Mouse (Mus musculus): ENCODE measurements around the gene Prok1. TPM values are rescaled to one million over a fixed set of nuclear protein-coding genes. Genes with fewer than 3 reads are reported as not detected.

Prok1 gene
- total RNA-seq, 2 experiments from 2014 or later: 1.1 to 1.7 TPM

DNA sequence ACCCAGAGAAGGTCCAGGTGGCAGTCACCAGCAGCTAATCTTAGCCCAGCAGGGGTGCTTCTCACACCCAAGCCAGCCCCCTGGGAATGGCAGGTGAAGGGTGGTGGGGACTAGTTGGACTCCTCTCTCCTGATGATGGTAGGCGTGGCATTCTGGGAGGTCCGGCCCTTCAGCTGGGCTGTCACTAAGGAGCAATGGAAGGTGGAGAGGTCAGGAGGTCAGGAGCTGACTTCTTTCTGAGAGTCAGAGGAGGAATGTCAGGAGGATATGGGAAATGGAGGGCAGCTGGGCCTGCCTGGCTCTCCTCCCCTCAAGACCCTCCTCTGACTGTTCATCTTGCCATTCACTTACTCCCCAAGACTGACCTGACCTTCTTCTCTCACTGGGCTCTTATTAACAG, 1.5 kb downstream of the Prok1 start:
- DNase-seq: no peak

DNA sequence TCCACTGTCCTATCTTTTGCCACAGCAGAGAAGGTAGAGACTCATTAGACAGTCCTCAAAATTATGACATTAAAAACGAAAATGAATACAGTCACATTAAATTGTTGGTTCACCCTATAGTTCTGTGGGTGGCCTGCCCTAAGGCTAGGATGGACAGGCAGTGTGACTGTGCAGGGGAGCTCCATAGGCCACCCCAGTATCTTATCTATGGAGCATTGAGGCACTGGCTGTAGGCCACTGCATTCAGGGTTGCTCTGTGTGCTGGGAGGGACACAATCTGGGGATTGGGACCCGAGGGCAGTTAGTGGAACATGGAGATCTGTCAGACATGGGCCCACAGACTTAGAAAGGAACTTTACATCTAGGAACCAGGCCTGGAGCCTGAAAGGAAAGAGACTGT, 5.6 kb downstream of the Prok1 start:
- DNase-seq: no peak

- DNase-seq: peak; percentile 78 to 81
Observed at GRCm38 (mm10) chr3:107233351-107233813, 6.1 kb downstream of the Prok1 start.

GRCm38 (mm10) chr3:107231202-107231601, 8.3 kb downstream of the Prok1 start:
- DNase-seq: no peak

GRCm38 (mm10) chr3:107230527-107230926, 9.0 kb downstream of the Prok1 start, which contains the start of gene A630076J17Rik:
Gene A630076J17Rik, plus strand, starts transcription at chr3:107230614.
- no peak for DNase-seq

- peak in 1 of 2 experiments; percentile 25 for DNase-seq
Observed at GRCm38 (mm10) chr3:107229822-107230221, 9.7 kb downstream of the Prok1 start.

DNA sequence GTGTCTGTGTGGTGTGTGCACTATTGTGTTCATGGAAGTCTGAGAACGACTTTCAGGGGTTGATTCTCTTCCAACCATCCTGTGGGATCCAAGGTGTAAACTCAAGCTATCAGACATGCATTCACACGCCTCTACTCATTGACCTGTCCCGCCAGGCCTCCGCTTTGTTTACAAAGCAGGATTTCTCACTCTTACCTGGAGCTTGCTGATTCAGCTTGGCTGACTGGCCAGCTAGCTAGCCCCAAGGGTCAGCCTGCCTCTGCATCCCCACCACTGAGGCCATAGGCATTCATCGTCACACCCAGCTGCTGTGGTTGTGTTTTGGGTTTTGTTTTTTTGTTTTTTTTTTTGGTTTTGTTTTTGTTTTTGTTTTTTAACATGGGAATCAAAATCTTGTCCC, 10.3 kb downstream of the Prok1 start:
- DNase-seq: no peak

DNA sequence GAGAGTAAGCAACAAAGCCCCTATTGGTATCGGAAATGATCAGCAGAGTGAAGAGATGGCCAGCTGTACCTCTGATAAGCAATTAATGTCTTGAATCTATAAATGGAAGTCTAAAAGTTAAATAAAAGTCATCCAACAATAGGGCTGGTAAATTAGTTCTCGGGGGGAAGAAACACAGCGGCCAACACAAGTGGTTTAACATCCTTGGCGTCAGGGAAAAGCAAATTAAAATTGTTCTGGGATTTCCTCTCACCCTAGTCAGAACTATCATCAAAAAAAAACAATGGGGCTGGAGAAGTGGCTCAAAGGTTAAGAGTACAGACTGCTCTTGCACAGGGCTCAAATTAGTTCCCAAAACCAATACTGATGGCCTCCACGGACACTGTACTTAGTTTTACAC, 13.7 kb downstream of the Prok1 start:
- no peak for DNase-seq

DNA sequence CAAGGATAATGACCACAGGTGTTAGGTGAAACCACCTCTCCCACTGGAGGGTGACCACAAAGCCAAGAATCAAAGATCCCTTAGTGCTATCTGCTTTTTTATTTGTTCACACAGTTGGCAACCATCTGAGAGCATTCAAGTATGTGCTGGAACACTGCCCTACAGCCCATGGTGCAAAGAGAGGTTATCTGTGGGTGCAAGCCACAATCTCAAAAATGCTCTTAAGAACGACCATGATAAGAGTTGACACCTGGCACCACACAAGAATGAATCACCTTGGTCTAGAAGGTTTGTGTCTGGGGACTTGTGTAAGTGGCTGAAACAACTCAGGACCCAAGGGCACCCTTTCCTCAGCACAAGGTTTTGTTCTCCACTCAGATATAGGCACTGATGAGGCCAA, 16.3 kb downstream of the Prok1 start:
- no peak for DNase-seq

- no peak for DNase-seq
Observed at GRCm38 (mm10) chr3:107221608-107222007, 17.9 kb downstream of the Prok1 start, which contains the start of gene Cym. Gene Cym, minus strand, starts transcription at chr3:107221732.

- DNase-seq: no peak
Observed at GRCm38 (mm10) chr3:107218572-107218971, 20.9 kb downstream of the Prok1 start.

GRCm38 (mm10) chr3:107217101-107217480, 22.4 kb downstream of the Prok1 start:
- DNase-seq: no peak

GRCm38 (mm10) chr3:107216400-107217100, 23.0 kb downstream of the Prok1 start:
- no peak for DNase-seq

DNA sequence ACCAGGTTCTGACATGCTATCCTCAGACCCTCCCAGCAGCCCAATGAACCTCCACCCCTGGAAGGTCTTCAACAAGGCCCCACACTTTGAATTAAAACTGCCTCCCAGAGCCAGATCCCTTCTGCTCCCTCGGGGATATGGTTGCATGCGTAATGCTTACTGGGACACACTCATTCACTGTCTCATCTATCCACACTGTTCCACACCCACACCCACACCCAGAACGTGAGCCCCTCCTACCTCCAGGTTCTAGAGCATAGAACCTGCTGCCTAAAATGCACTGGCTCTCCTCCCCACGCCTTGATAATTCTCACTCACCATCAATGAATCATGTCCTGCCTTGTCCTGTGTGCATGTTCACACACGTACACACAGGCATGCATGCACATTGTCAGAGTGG, 24.9 kb downstream of the Prok1 start:
- DNase-seq: no peak

DNA sequence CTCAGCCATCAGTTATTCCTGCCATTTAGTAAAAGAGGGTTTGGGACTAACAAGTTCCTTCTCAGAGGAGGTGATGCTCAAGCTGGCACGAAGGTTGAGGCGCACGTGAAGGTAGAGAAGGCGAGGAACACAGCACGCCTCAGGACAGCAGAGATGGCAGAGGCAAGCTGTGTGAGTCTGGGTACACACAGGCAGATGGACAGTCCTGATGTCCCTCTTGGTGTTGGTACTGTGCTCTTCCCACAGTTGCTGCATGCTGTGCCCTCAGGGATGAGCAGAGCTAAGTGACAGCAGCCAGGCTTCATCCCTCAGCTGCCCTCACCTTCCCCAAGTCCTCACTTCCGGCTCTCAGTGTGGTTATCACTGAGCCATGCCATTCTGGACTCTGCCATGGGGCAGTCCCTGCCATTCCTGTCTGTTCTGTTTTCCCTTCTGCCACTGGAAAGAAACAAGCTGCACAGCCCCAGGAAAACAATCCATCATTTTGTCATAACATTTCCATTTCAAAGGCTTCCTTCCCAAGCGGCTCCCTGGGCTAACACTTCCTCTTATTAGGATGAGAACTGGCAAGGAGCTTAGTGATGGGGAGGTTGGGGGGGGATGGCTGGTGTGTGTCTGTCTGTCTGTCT, 31.8 kb downstream of the Prok1 start:
- DNase-seq: no peak

DNA sequence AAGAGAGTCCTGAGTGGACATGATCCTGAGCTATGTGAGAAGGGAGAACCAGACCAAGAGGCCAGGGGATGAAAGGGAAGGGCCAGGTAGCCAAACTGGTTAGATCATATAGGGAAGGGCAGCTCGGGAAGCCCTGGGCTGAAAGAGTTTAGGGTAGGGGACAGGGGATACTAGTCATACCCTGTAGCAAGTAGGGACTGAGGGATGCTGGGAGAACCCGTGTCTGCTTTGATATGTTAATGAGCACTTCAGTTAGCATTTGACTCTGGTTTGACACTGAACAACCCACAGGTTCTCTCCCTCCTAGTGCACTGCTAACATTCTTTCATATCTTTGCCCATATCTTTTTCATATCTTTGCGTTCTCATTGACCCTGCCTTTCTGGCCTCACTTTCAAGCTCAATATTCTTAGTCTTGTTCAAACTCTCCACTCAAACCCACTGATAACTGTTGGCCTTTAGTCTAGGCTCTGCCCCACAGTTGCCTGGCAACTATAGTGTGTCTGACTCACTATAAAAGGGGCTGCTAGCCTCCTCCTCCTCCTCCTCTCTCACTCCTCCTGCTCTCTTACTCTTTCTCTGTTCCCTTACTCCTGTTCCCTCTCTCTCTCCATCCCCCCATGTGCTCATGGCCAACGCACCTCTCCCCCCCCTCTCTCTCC, 32.9 kb downstream of the Prok1 start:
- no peak for DNase-seq

- peak; percentile 68 to 80 for DNase-seq
Observed at GRCm38 (mm10) chr3:107205994-107206393, 33.5 kb downstream of the Prok1 start.

DNA sequence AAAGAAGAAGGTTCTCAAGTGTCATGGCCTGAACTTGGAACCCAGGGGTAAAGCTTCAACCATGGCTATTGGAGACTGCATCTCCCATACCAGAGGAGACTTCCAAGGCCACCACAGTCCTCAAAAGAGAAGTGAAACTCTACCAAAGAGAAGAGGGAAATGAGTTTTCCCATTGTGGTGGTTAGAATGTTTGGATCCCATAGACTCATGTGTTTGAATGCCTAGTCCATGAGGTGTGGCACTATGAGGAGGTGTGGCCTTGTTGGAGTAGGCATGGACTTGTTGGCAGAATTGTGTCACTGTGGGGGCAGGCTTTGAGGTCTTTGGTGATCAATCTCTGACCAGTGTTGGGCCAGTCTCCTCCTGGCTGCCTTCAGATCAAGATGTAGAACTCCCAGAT, 34.3 kb downstream of the Prok1 start:
- no peak for DNase-seq

GRCm38 (mm10) chr3:107204413-107204812, 35.1 kb downstream of the Prok1 start:
- DNase-seq: no peak

- no peak for DNase-seq
Observed at GRCm38 (mm10) chr3:107201310-107202180, 38.0 kb downstream of the Prok1 start.

DNA sequence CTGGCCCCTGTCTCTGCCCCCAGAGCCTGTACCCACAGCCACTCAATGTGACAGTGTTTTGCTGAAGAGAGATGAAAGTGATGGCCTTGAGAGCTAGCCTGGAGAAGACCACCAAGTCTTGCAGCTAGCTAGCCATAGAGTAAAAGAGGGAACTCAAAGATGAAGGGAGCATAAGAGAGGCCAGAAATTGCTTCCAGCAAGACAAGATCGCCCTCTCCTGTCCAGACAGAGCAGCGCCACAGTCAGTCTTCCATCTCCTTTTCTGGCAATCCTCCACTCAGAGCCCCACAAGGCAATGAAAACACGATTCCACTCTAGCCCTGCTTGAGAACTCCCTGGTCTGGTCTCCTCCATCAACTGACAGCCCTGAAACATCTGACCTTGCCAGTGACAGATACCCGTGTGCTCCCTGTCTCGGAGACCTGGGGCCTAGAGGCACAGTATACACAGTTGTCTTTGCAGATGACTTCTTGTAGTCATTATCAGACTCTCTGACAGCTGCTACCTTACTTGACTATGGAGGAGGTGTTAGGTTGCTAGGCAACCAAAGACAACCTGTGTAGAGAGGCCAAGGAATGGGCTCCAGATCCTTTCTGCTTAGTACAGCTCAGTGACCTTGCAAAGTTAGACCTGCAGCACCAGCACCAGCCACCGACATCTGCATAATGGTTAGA, 51.1 kb downstream of the Prok1 start:
- DNase-seq: peak in 1 of 2 experiments; percentile 36

DNA sequence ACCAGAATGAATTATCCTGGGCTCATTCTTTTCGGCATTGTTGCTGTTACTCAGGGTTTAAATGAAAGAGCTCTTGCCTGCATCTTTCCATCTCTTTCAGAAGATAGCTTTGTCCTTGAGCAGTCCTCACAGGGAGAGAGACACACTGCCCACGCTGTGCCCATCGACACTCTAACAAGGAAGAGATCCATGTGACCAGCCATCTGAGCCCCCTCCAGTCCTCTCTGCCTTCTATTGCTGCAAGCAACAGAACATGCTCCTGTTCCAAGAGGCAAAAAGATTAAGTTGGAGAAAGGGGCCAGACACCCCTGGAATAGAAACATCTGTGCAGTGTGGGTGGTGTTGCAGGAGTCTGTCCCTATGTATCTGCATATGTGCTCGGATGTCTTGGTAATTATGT, 52.5 kb downstream of the Prok1 start:
- DNase-seq: no peak
